In genomic region chr17:32891239-32892180, GRCm38 (mm10) we compare ENCODE assay signal across 7 mouse cellular contexts. TPM values are rescaled to one million over a fixed set of nuclear protein-coding genes. Genes with fewer than 3 reads are reported as not detected.
DNase-seq lines count a peak whose midpoint lies in the region; ATAC-seq and TF ChIP-seq lines count a peak whose summit lies in the region.

Gene Zfp870 (minus strand): TSS chr17:32891642.

- peak within 1 kb of the TSS; percentile 84 for H3K27ac ChIP-seq in embryonic facial prominence, embryonic 10.5 days (replicated peaks)
- H3K27ac ChIP-seq in intestine, postnatal 0 days (ENCODE audit: low read depth, low read length) = peak within 1 kb of the TSS; percentile 83
- H3K27ac ChIP-seq in midbrain, embryonic 12.5 days (replicated peaks) = peak within 1 kb of the TSS; percentile 82
- H3K27ac ChIP-seq in small intestine, adult 2 months (ENCODE audit: insufficient read depth, low read depth, low read length) = peak within 1 kb of the TSS; percentile 80

- intact Hi-C loops in left cerebral cortex, postnatal 4 days (cut with DNase I) = no loop called here

- peak; percentile 28; the same call in 1 of the 2 replicates for TF ChIP-seq POLR2A in small intestine, adult 2 months (IDR thresholded peaks at IDR 0.05; ENCODE audit: low read depth, low read length)

- H3K4me2 ChIP-seq in intestine, postnatal 0 days (replicated peaks; ENCODE audit: low read depth) = peak within 1 kb of the TSS; percentile 83
- H3K4me2 ChIP-seq in midbrain, embryonic 12.5 days (replicated peaks) = peak within 1 kb of the TSS; percentile 78

- 13% methylated on average over 33 of the region's 33 CpGs for WGBS in embryonic facial prominence, embryonic 10.5 days
- WGBS in intestine, postnatal 0 days = 11% methylated on average over 33 of the region's 33 CpGs
- WGBS in midbrain, embryonic 12.5 days = 10% methylated on average over 33 of the region's 33 CpGs
- 10% methylated on average over 33 of the region's 33 CpGs for WGBS in small intestine, adult 2 months

- TF ChIP-seq CTCF in intestine, postnatal 0 days (IDR thresholded peaks at IDR 0.05; ENCODE audit: low read depth) = peak; percentile 64
- TF ChIP-seq CTCF in small intestine, adult 2 months (IDR thresholded peaks at IDR 0.05; ENCODE audit: extremely low read depth, insufficient read length, insufficient replicate concordance, low read depth, low read length) = peak; percentile 14; the same call in 1 of the 2 replicates

- peak within 1 kb of the TSS; percentile 85 for H3K9ac ChIP-seq in intestine, postnatal 0 days (ENCODE audit: low read depth, low read length)
- H3K9ac ChIP-seq in midbrain, embryonic 12.5 days (replicated peaks) = peak within 1 kb of the TSS; percentile 78

- DNase-seq in adrenal gland, postnatal 10 days = peak; percentile 90
- DNase-seq in embryonic facial prominence, embryonic 10.5 days (ENCODE audit: low spot score) = peak; percentile 86
- peak; percentile 83 for DNase-seq in gonadal fat pad, adult 2 months (ENCODE audit: low read depth)
- DNase-seq in left cerebral cortex, postnatal 4 days = peak; percentile 84

- no peaks in the 10 kb centered on the region for H3K9me3 ChIP-seq in embryonic facial prominence, embryonic 10.5 days
- no peaks in the 10 kb centered on the region for H3K9me3 ChIP-seq in intestine, postnatal 0 days (ENCODE audit: control insufficient read depth)
- no peaks in the 10 kb centered on the region for H3K9me3 ChIP-seq in midbrain, embryonic 12.5 days

- peak within 1 kb of the TSS; percentile 79 for H3K4me3 ChIP-seq in embryonic facial prominence, embryonic 10.5 days
- peak within 1 kb of the TSS; percentile 86 for H3K4me3 ChIP-seq in intestine, postnatal 0 days (ENCODE audit: low read depth, low read length)
- H3K4me3 ChIP-seq in midbrain, embryonic 12.5 days = peak within 1 kb of the TSS; percentile 74
- peak within 1 kb of the TSS; percentile 92 for H3K4me3 ChIP-seq in small intestine, adult 2 months (ENCODE audit: low read depth, low read length)

- H3K4me1 ChIP-seq in embryonic facial prominence, embryonic 10.5 days = peaks cover 14% of the 10 kb centered on the region
- H3K4me1 ChIP-seq in intestine, postnatal 0 days (replicated peaks; ENCODE audit: control insufficient read depth, insufficient read depth, low read length) = peaks cover 5% of the 10 kb centered on the region
- peaks cover 16% of the 10 kb centered on the region for H3K4me1 ChIP-seq in midbrain, embryonic 12.5 days
- peaks cover 17% of the 10 kb centered on the region; the same call in 1 of the 2 replicates for H3K4me1 ChIP-seq in small intestine, adult 2 months (ENCODE audit: control insufficient read depth, insufficient read depth, insufficient read length, low read length)

- H3K36me3 ChIP-seq in embryonic facial prominence, embryonic 10.5 days (replicated peaks) = peaks cover 17% of the 10 kb centered on the region
- H3K36me3 ChIP-seq in intestine, postnatal 0 days (ENCODE audit: control insufficient read depth, insufficient read depth) = peaks cover 4% of the 10 kb centered on the region; the same call in 1 of the 2 replicates
- peaks cover 3% of the 10 kb centered on the region; the same call in 1 of the 2 replicates for H3K36me3 ChIP-seq in midbrain, embryonic 12.5 days
- H3K36me3 ChIP-seq in small intestine, adult 2 months (ENCODE audit: control insufficient read depth, insufficient read depth, low read length) = peaks cover 3% of the 10 kb centered on the region

- no peaks in the 10 kb centered on the region for H3K27me3 ChIP-seq in embryonic facial prominence, embryonic 10.5 days (replicated peaks; ENCODE audit: low read depth, poor library complexity, severe bottlenecking)
- no peaks in the 10 kb centered on the region for H3K27me3 ChIP-seq in intestine, postnatal 0 days (replicated peaks; ENCODE audit: control insufficient read depth, insufficient read depth, low read length)
- no peaks in the 10 kb centered on the region for H3K27me3 ChIP-seq in midbrain, embryonic 12.5 days
- H3K27me3 ChIP-seq in small intestine, adult 2 months (ENCODE audit: control insufficient read depth, insufficient read depth, low read length) = no peaks in the 10 kb centered on the region

- peak; percentile 96 for ATAC-seq in intestine, postnatal 0 days
- peak; percentile 98 for ATAC-seq in midbrain, embryonic 12.5 days (ENCODE audit: low FRiP score, low read depth)

RNA-seq across cellular contexts. Expression of gene Zfp870, which starts in this region (rescaled TPM):
- total RNA-seq in adrenal gland, postnatal 10 days (2021) = 1 to 10 TPM; 7.3 to 9.2 TPM
- 7.1 and 8.7 TPM in 2 replicates for polyA plus RNA-seq in embryonic facial prominence, embryonic 10.5 days (2016; fragmentation: Nextera tagmentation; extraction: Ambion mirVana)
- 1.3 and 1.7 TPM in 2 replicates for polyA plus RNA-seq in gonadal fat pad, adult 2 months (2012; rRNA removed)
- 2.9 and 3.0 TPM in 2 replicates for polyA plus RNA-seq in intestine, postnatal 0 days (2015; fragmentation: Nextera tagmentation; extraction: Ambion mirVana)
- total RNA-seq in left cerebral cortex, postnatal 4 days (2021) = 10 to 100 TPM in 1 of 2 experiments, 1 to 10 TPM in 1; 9.3 to 10.2 TPM
- 8.9 TPM in 2 replicates for polyA plus RNA-seq in midbrain, embryonic 12.5 days (2016; fragmentation: Nextera tagmentation; extraction: Ambion mirVana)
- polyA plus RNA-seq in small intestine, adult 2 months (2012; rRNA removed) = 0.09 and 0.30 TPM in 2 replicates

Comparison
In these comparisons a context has a peak if more than half of its experiments do, and no peak if none do; other contexts are left out.
1. Peak in every context shown above with its lines: DNase-seq, ATAC-seq, H3K4me3 ChIP-seq and H3K27ac ChIP-seq.